Mouse (Mus musculus) E14TG2a.4 (cell line): ENCODE results near the gene Olfr64.

ENCODE experiments used
- H3K27me3 ChIP-seq: 2 replicates; pipeline ENCODE4 v1.6.1; 2014; ENCODE audit warnings: low read length, control low read depth; ENCODE audit not compliant: insufficient read depth
- H3K36me3 ChIP-seq: 2 replicates; pipeline ENCODE4 v1.6.1; 2014; ENCODE audit warnings: low read length, control low read depth; ENCODE audit not compliant: insufficient read depth
- H3K4me1 ChIP-seq: replicated peaks from 2 replicates; pipeline ENCODE4 v1.6.1; 2014; ENCODE audit warnings: low read depth, low read length, control low read depth
- H3K4me3 ChIP-seq: replicated peaks from 2 replicates; pipeline ENCODE4 v1.5.1; 2014; ENCODE audit warnings: mild to moderate bottlenecking, low read length
- H3K9me3 ChIP-seq: 2 replicates; pipeline ENCODE4 v1.6.1; 2014; ENCODE audit warnings: low read length, control low read depth
- CTCF ChIP-seq: conservative IDR thresholded peaks from 2 replicates; pipeline ENCODE4 v1.5.1; 2014; ENCODE audit warnings: low read length
- NANOG ChIP-seq: IDR thresholded peaks from 2 replicates; pipeline ENCODE4 v1.6.1; 2014; ENCODE audit warnings: borderline replicate concordance, low read length, mixed read lengths
- POU5F1 ChIP-seq: IDR thresholded peaks from 2 replicates; pipeline ENCODE4 v1.6.1; 2014; ENCODE audit warnings: low read length, borderline replicate concordance

The Olfr64 gene

DNA sequence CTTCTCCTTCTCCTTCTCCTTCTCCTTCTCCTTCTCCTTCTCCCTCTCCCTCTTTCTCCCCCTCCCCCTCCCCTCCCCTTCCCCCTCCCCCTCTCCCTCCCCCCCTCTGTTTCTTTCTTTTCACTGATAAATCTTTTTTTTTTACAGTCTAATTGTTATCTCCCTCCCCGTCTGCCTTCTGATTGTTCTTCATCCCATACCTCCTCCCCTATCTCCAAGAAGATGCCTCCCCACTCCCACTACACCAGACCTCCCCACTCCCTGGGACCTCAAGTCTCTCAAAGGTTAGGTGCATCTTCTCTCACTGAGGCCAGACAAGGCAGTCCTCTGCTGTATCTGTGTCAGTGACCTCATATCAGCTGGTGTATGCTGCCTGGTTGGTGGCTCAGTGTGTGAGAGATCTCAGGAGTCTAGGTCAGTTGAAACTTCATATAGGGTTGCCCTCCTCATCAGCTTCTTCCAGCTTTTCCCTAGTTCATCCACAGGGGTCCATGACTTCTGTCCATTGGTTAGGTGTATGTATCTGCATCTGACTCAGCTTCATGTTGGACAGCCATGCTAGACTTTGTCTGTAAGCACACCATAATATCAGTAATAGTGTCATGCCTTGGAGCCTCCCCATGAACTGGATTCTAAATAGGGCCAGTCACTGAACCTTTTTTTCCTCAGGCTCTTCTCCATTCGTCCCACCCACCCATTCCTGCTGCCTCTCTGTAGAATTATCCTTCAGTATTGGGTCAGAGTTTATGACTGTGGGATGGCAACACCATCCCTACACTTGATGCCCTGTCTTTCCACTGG, 49.6 kb downstream of the Olfr64 start:
- TF ChIP-seq NANOG (no peak), CTCF (no peak), POU5F1 (no peak)
- Histone ChIP-seq H3K27me3 (no peaks in the 10 kb centered on the region), H3K4me1 (no peaks in the 10 kb centered on the region), H3K36me3 (no peaks in the 10 kb centered on the region), H3K4me3 (no peak overlapping the region), H3K9me3 (no peaks in the 10 kb centered on the region)

DNA sequence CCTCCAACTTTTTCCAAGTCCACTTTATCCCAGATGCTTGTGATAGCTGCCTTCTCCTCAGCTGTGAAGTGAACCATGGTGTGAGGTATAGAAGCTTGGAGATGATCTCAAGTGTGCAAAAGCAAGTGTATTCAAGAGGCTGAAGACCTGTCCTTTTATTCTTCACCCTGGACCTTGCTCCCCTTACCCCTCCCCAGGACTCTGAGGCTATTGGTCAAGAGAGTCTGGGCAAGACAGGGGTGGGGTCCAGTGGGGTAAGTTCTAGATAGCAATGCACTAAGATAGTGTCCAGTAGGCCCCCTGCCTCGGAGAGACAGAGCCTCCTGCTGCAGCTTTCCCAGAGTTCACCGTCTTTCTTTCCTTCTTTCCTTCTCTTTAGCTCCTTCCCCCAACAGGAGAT, 51.3 kb downstream of the Olfr64 start, which contains the start of gene Hbb-bh1:
Hbb-bh1 (minus strand) TSS at position 131 of the 400 bp plus-strand sequence.
- no peaks in the 10 kb centered on the region for H3K4me1 ChIP-seq
- H3K36me3 ChIP-seq = no peaks in the 10 kb centered on the region
- no peaks in the 10 kb centered on the region for H3K9me3 ChIP-seq
- TF ChIP-seq POU5F1 (no peak), NANOG (no peak), CTCF (no peak)
- H3K27me3 ChIP-seq = no peaks in the 10 kb centered on the region
- H3K4me3 ChIP-seq = no peak within 1 kb of the TSS

DNA sequence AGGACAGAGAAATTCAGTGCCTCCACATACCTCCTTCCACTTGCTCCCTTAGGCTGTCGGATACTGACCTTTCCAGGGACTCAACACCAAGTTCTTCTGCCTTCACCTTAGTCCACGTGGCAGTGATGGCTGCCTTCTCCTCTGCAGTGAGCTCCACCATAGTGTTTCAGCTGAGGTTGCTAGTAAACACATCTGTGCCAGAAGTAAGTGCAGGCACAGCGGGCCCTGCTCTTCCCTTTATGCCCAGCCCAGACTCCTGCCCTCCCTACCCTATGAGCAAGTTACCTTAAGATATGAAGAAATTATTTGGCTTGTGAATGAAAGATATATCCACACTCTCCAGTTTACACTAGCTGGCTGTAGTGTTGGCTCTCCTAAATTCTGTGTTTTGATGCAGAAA, 54.0 kb downstream of the Olfr64 start, which contains the start of gene Hbb-bh2:
Hbb-bh2 (minus strand) TSS at position 253 of the 400 bp plus-strand sequence.
- no peak within 1 kb of the TSS for H3K4me3 ChIP-seq
- no peaks in the 10 kb centered on the region for H3K4me1 ChIP-seq
- no peaks in the 10 kb centered on the region for H3K9me3 ChIP-seq
- no peak for TF ChIP-seq NANOG
- no peak for TF ChIP-seq POU5F1
- no peak for TF ChIP-seq CTCF
- H3K36me3 ChIP-seq = no peaks in the 10 kb centered on the region
- H3K27me3 ChIP-seq = no peaks in the 10 kb centered on the region
